Mouse (Mus musculus) stomach, embryonic 14.5 days (tissue): ENCODE measurements at regions not wholly inside any gene's neighbourhood (a gene's known extent, or its start where the extent isn't known, plus 50 kb on each side); places are given as distances from the start of the nearest gene placed in this dataset.

Experiments
- ATAC-seq: fragments of 200-750 bp; cut with Nextera tagmentation; 2 replicates; pipeline ENCODE4 v1.8.0; 2017; ENCODE audit warnings: low read depth, moderate TSS enrichment; ENCODE audit not compliant: insufficient number of reproducible peaks, insufficient read depth, low FRiP score
- H3K27ac ChIP-seq: fragments of 300-500 bp; sonication (generic); 2 replicates; pipeline ENCODE4 v1.5.1; 2014; ENCODE audit warnings: mild to moderate bottlenecking, low read length, moderate library complexity, mixed read lengths
- H3K27me3 ChIP-seq: fragments of 300-500 bp; sonication (generic); 2 replicates; pipeline ENCODE4 v1.6.1; 2014; ENCODE audit warnings: low read length, control low read depth, mixed read lengths; ENCODE audit not compliant: control insufficient read depth, insufficient read depth
- H3K36me3 ChIP-seq: fragments of 300-500 bp; sonication (generic); 2 replicates; pipeline ENCODE4 v1.6.1; 2014; ENCODE audit warnings: mild to moderate bottlenecking, control low read depth, low read length, moderate library complexity, mixed read lengths; ENCODE audit not compliant: control insufficient read depth, insufficient read depth
- H3K4me1 ChIP-seq: fragments of 300-500 bp; sonication (generic); 2 replicates; pipeline ENCODE4 v1.6.1; 2014; ENCODE audit warnings: low read length, control low read depth, mixed read lengths; ENCODE audit not compliant: control insufficient read depth, insufficient read depth
- H3K4me2 ChIP-seq: fragments of 300-500 bp; sonication (generic); replicated peaks from 2 replicates; pipeline ENCODE4 v1.6.1; 2014; ENCODE audit warnings: low read depth, low read length, control low read depth
- H3K4me3 ChIP-seq: fragments of 300-500 bp; sonication (generic); 2 replicates; pipeline ENCODE4 v1.5.1; 2014; ENCODE audit warnings: low read depth, low read length, control low read depth
- H3K9ac ChIP-seq: fragments of 300-500 bp; sonication (generic); replicated peaks from 2 replicates; pipeline ENCODE4 v1.6.1; 2014; ENCODE audit warnings: low read depth, mild to moderate bottlenecking, control low read depth, low read length, moderate library complexity, mixed read lengths
- H3K9me3 ChIP-seq: fragments of 300-500 bp; sonication (generic); 2 replicates; pipeline ENCODE4 v1.6.1; 2016; ENCODE audit warnings: low read depth, low read length, control low read depth; ENCODE audit not compliant: control insufficient read depth
- WGBS: fragments of 180-500 bp; shearing (Covaris S2); extraction: QIAGEN DNeasy Blood & Tissue Kit; methylation state at CpG from one replicate; pipeline ENCODE4 v1.1.7; 2014; 5-methylcytosine and 5-hydroxymethylcytosine counted together

DNA sequence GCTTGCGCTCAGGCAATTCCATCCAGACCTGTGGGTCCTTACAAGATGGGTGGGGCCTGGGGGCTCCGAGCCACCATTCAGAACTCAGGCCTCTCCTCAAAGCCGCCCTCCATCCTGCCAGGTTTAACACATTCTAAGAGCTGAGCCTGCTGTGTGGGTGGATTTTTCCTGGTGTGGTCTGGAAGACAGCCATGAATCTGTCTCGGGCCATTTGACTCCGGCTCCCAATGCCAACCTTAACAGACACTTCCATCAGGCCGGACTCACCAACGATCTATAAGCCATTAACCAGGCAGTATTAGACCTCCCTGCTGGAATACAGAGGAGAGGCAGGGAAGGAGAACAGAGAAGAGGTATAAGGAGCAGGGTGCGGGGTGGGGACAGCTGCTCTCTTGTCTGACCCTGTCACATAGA lies 288.9 kb upstream of the Rpl38 start:
- Histone ChIP-seq H3K4me2 (no peak overlapping the region), H3K9me3 (no peaks in the 10 kb centered on the region), H3K4me3 (no peak overlapping the region), H3K27ac (no peak overlapping the region), H3K27me3 (no peaks in the 10 kb centered on the region), H3K36me3 (no peaks in the 10 kb centered on the region), H3K4me1 (peaks cover 10% of the 10 kb centered on the region), H3K9ac (no peak overlapping the region)
- ATAC-seq = no peak
- 50% methylated on average over 8 of the region's 8 CpGs for WGBS

DNA sequence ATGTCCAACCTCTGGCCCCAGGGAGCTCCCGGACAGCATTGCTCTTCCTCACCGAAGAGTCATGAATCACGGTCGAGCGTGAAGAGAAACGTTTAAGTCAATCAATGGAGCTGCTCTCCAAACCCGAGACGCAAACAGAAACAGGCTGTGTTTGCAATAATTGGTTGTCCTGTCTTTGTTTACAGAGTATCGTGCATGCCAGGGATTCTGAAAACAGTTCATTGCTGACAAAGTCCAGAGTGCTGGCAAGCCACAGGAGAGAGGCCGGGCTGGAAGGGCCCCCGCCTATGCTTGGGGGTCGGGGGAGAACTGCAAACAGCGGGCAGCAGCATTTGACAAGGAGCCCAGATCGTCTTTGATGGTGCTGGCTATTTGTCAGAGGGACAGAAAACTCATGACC lies 292.4 kb upstream of the Rpl38 start:
- no peak overlapping the region for H3K9ac ChIP-seq
- no peaks in the 10 kb centered on the region for H3K36me3 ChIP-seq
- H3K4me1 ChIP-seq = peaks cover 10% of the 10 kb centered on the region
- H3K9me3 ChIP-seq = no peaks in the 10 kb centered on the region
- WGBS = 20% methylated on average over 14 of the region's 14 CpGs
- H3K4me3 ChIP-seq = no peak overlapping the region
- H3K27me3 ChIP-seq = no peaks in the 10 kb centered on the region
- H3K4me2 ChIP-seq = no peak overlapping the region
- no peak overlapping the region for H3K27ac ChIP-seq
- ATAC-seq = no peak

DNA sequence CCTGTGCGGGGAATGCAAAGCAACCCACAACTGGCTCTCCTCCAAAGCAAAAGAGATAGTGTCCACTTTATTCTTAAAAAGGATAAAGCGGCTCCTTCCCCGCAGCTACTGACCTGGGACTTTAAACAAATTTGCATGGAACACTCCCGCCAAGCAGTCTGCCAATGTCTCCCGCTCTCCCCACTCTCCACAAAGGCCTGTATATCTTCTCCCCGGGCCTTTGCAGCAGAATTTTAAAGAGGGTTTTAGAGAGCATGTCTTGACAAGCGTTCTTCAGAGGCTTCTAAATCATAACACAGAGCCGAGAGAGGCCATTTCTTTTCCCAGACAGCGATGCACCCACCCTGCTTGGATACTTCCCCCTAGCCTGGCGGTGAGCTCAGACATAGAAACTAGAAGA lies 297.6 kb upstream of the Rpl38 start:
- WGBS = 25% methylated on average over 10 of the region's 10 CpGs
- H3K4me2 ChIP-seq = no peak overlapping the region
- H3K27me3 ChIP-seq = no peaks in the 10 kb centered on the region
- no peaks in the 10 kb centered on the region for H3K36me3 ChIP-seq
- no peak overlapping the region for H3K27ac ChIP-seq
- no peak overlapping the region for H3K4me3 ChIP-seq
- no peaks in the 10 kb centered on the region for H3K9me3 ChIP-seq
- ATAC-seq = no peak
- peaks cover 7% of the 10 kb centered on the region for H3K4me1 ChIP-seq
- H3K9ac ChIP-seq = no peak overlapping the region

DNA sequence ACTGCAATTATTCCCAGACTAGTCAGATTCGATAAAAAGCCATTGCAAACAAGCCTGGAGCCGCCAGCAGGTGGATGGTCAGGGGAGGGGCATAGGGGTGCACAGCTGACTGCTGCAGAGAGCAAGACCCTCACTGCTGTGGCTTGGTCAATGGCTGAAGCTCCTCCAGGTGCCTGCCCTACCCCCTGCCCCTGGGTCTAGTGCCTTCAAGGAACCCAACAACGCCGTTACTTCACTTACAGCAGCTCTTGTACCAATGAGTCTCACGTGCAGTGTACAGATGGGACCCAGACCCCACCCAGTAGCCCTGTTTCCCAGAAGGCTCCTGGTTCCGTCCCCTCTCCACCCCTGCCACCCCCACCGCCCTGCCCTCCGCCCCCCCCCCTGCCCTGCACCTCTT lies 300.5 kb upstream of the Rpl38 start:
- 77% methylated on average over 8 of the region's 8 CpGs for WGBS
- H3K4me1 ChIP-seq = 0 out of 2 replicates have a peak, but pooled peaks cover 3% of the 10 kb centered on the region
- no peak overlapping the region for H3K27ac ChIP-seq

DNA sequence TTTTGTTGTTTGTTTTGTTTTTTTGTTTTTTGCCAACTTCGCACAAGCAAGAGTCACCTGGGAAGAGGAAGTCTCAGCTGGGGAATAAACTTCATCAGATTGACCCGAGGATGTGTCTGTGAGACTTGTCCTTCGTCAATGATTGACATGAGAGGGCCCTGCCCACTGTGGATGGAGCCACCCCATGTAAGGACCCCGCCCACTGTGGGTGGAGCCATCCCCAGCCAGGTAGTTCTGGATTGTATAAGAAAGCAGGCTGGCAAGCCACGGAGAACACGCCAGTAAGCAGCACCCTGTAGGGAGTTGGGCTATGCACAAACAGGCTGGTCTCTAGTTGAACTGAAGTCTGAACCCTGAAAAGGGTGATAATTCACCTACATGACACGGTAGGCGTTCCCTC lies 294.1 kb upstream of the Sdk2 start:
- Histone ChIP-seq H3K27me3 (no peaks in the 10 kb centered on the region), H3K4me1 (no peaks in the 10 kb centered on the region), H3K9ac (no peak overlapping the region), H3K27ac (no peak overlapping the region), H3K36me3 (no peaks in the 10 kb centered on the region), H3K4me2 (no peak overlapping the region), H3K9me3 (no peaks in the 10 kb centered on the region), H3K4me3 (no peak overlapping the region)
- WGBS = 69% methylated on average over 8 of the region's 8 CpGs
- no peak for ATAC-seq

More for the DNA sequence above, 300.5 kb upstream of the Rpl38 start:
- Histone ChIP-seq H3K4me2 (no peak overlapping the region), H3K4me3 (no peak overlapping the region), H3K9ac (no peak overlapping the region), H3K9me3 (no peaks in the 10 kb centered on the region), H3K36me3 (no peaks in the 10 kb centered on the region), H3K27me3 (no peaks in the 10 kb centered on the region)
- 0 out of 2 replicates have a peak, but pooled peaks have one; percentile 18 for ATAC-seq

DNA sequence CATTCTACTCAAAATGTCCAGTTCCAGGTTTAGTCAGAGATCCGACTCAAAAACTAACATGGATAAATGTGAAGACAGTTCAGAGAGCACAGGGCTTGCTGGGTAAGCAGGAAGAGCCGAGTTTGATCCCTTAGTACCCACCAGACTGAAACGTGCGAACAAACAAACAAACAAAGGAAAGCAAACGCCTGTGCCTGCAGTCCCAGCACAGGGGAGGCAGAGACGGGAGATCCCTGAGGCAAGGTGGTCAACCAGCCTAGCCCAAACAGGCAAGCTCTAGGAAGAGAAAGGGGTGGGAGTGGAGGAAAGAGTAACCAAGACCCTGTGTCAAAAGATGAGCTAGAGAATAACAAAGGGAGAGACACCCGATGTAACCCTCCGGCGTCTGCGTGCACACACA lies 293.5 kb upstream of the Sdk2 start:
- Histone ChIP-seq H3K4me1 (no peaks in the 10 kb centered on the region), H3K27ac (no peak overlapping the region), H3K4me3 (no peak overlapping the region), H3K4me2 (no peak overlapping the region), H3K27me3 (no peaks in the 10 kb centered on the region), H3K36me3 (no peaks in the 10 kb centered on the region), H3K9me3 (no peaks in the 10 kb centered on the region), H3K9ac (no peak overlapping the region)
- WGBS = 83% methylated on average over 10 of the region's 10 CpGs
- no peak for ATAC-seq

DNA sequence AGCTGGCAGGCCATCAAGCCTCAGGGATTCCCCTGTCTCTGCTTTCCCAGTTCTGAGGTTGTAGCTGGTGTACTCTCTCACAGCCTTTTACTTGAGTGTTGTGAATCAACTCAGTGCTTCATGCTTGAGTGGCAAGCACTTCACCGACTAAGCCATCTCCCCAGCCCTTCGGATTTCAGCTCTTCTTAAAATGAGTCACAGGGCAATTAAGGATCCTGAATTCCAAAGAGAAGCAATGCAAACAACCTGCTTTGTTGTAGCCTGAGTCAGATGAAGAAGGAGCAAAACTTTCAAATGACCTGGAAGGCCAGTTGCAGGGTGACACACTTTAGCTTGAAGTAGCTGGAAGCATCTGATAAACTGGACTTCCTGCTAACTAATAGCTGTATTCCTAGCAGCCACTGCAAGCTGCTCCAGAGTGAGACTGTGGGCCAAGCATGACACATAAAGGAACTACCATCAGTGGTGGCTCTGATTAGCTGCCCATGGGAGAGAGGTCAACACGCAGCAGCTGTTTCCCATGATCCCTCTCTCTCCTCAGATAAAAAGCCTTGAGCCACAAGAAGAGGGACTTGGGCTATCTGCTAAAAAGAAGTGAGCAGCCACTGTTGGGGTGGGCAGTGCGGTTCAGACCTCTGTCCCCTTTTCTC lies 285.4 kb upstream of the Sdk2 start:
- no peaks in the 10 kb centered on the region for H3K9me3 ChIP-seq
- H3K4me1 ChIP-seq = no peaks in the 10 kb centered on the region
- no peak overlapping the region for H3K9ac ChIP-seq
- no peaks in the 10 kb centered on the region for H3K36me3 ChIP-seq
- H3K4me3 ChIP-seq = no peak overlapping the region
- H3K27me3 ChIP-seq = no peaks in the 10 kb centered on the region
- WGBS = 61% methylated on average over 4 of the region's 4 CpGs
- ATAC-seq = no peak
- no peak overlapping the region for H3K27ac ChIP-seq
- no peak overlapping the region for H3K4me2 ChIP-seq

DNA sequence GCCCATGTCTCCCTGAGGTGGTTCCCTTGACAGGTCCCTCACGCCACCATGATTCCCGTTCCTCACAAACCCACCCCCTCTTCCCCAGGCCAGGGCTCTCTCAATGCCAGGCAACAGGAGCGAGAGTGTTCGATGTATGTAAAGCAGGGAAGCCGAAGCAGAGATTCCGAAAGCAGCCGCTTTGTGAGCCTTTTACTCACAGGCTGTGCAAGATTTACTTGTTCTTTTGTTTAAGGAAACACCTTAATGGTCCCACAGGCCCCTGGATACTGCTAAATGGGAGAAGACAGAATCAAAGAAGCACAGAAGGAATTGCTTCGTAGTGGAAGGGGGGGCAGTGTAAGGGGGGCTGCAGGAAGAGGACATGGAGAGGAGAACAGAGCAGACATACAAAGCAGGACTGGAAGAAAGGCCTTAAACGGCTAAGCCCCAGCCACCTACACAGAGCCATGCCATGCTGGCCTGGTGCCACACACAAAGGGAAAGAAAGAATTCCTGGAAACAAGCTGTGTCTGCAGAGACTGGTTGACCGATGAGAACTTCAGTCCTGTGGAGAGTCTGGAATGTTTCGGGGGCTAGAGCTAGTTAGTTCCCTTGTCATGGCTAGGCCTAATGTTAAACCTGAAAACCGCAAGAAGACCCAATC lies 270.1 kb upstream of the Sdk2 start:
- Histone ChIP-seq H3K27me3 (no peaks in the 10 kb centered on the region), H3K27ac (peak overlapping the region; percentile 15; the same call in 1 of the 2 replicates), H3K4me3 (no peak overlapping the region), H3K9ac (no peak overlapping the region), H3K4me2 (no peak overlapping the region), H3K36me3 (no peaks in the 10 kb centered on the region), H3K9me3 (no peaks in the 10 kb centered on the region), H3K4me1 (no peaks in the 10 kb centered on the region)
- WGBS = 67% methylated on average over 12 of the region's 12 CpGs
- ATAC-seq = no peak
